Mouse (Mus musculus) fibroblast of lung, adult 2 months (primary cell): ENCODE results near the gene Zdhhc17.

Experiments
- DNase-seq: peaks from one replicate; pipeline ENCODE4 v3.0.0-alpha.2; 2011; ENCODE audit warnings: low read depth

Zdhhc17 gene

DNA sequence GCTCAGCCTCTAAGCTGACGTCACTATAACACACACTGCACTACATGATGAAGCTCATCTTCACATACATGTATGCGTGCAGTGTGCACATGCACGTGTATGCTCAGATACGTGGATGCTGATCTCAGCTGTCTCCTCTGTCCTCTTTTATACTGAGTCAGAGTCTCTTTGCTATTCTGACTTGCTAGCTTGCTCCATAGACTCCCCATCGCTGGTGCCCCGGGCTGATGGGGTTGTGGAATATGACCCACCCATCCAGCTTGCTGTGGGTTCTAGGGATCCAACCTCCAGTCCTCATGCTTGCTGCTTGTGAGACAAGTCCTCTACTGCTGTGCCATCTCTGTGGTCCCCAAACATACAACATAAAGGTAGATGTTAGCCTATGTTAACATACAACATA, 51.1 kb downstream of the Zdhhc17 start:
- DNase-seq = no peak

DNA sequence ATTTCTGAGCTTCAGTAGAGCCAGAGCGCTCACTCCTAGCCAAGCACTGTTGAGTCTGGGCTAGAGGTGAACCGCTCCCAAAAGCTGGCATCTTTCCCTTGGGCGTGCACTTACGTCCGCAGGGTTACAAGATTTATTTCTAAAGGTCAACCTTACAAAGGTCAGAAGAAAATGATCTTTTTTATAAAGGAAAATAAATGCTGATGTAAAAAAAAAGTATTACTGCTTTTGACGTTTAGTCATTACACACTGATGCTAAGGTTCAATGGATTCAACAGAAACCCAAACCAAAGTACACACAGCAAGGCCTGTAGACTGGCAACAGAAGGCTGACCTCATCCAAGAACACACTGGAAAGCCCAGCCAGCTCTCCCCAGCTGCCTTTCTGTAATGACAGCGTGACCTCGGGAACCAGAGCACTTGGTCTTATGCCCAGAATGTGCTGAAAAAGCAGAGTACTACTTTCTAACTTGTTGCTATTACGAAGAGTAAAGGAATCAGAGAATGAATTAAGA, 56.9 kb downstream of the Zdhhc17 start:
- peak; percentile 96 for DNase-seq

DNA sequence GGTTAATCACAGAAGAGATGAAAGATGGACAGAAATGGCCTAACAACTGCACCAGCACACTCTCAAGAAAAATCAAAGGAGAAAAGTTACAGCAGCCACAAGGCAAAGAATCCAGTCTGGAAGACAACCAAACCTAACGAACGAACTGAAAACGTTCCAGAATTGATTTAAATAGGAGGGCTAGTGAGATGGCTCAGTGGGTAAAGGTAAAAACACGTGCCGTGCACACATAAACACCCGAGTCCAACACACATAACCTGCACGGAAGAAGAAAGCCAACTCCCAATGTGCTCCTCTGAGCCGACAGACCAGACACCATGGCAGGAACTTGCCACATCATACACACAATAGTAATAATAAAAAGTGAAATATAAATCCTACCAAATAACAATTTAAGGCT, 57.7 kb downstream of the Zdhhc17 start:
- DNase-seq = no peak

DNA sequence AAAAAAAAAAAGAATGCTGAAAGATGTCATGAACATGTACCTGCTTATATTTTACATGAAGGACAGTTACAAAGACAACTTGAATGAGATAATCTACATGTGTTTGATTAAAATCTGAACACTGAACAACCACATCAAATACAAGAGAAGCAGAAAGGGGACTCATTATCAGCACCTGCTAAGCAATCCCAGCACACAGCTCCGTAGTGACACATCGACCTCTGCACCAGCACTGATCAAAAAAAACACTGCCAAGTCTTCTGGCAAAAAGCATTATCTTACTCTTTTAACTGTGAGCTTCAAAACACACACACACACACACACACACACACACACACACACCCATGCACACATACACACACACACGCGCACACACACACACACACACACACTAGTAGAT, 58.2 kb downstream of the Zdhhc17 start:
- no peak for DNase-seq

DNA sequence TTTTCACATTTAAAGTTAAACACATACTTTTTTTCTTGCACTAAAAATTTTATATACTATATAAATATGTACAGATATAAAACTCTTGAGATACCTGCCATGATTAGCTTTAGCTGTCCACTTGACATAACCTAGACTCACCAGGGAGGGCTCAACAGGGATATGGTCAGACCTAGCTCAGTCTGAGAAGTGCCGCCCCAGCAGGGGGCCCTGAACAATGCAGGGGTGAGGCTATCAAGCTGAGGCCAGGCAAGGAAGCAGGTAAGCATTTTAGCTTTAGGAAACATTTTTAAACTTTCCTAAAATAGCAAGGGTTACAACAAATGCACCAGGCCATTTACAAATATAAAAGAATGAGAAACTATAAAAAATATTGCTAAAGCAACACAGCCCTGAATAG, 58.8 kb downstream of the Zdhhc17 start:
- DNase-seq = no peak

DNA sequence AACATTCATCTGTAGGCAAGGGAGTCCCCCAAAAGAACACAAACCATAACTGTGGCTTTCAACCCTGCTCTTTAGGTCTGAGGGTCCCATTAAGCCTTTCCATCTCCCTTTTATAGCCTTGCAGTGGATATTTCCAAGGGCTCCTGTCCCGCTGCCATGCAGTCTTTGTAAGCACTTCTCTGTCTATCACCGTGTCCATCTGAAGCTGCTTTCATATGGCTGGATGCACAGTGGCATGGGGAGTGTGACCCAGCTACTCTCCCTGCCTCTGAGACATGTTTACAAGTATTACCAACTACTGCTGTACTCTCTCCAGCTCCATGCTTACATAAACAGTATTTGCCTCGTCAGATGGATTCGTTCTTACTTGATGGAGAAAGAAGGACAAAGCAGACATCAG, 62.4 kb downstream of the Zdhhc17 start:
- DNase-seq = no peak

DNA sequence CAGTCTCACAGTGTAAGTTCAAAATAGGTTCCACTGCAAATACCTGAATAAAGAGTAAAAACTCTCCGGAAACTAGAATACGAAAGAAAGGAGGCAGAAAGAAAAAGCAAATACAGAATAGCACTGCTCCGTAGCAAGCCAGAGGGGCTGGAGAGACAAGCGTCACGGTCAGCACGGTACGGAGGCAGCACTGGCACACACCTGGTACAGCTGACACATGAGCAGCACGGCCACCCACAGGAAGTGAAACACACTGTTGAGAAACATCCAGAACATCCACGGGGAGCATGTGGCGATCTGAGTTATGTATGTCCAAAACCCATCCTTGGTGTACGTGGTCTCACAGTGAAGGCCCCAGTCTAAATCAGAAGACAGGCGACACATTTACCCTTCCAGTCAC, 64.0 kb downstream of the Zdhhc17 start:
- DNase-seq = no peak

DNA sequence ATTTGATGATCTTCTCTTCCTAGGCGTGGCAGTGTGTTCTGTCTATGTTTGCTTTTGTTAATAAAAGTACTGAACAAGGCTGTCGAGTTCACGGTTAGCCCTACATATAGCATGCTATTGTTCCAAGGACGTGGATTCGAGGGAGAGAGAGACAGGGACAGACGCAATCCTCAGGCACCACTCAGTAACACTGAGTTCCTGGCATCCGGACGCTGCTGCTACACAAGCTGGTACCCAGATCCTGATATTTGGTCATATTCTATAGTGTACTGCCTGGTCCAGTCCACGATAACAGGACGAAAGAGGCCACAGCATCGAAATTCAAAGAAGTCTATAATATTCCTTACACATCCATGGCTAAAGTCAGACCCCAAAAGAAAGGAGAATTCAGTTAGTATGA, 65.8 kb downstream of the Zdhhc17 start:
- no peak for DNase-seq

DNA sequence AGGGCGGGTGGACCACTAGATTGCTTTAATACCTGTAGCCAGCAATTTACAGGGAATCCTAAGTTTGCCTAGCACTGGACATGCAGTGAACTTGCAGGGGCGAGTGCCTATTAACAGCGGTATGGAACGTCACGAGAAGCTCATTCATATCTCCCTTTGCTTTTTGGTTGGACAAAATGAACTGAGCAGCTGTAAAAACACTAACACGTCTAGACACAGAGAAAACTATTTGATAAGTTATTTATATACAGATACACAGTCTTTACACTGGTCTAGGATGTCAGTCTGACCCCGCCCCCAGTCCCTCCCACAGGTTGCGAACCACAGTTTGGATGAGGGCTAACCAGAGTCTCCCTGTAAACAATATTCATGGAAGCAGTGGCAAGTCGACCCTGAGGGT, 67.1 kb downstream of the Zdhhc17 start:
- DNase-seq = no peak

DNA sequence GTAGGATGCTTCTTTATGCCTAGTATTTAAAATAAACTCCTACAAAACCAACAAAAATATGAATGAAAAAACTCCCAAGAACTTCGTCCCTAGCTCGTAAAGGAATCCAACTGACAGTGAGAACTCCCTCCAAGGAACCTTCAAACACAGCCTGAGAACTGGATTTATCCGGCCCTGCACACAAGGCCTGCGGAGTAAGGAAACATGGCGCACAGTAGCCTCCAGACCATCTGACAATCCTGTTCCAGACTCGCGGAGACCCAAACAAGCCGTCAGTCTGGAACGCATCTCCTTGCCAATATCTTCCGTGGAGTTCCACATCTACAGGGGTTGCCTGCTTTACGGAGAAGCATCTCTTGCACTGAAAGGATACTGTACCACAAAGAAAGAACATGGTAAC, 68.0 kb downstream of the Zdhhc17 start:
- no peak for DNase-seq

DNA sequence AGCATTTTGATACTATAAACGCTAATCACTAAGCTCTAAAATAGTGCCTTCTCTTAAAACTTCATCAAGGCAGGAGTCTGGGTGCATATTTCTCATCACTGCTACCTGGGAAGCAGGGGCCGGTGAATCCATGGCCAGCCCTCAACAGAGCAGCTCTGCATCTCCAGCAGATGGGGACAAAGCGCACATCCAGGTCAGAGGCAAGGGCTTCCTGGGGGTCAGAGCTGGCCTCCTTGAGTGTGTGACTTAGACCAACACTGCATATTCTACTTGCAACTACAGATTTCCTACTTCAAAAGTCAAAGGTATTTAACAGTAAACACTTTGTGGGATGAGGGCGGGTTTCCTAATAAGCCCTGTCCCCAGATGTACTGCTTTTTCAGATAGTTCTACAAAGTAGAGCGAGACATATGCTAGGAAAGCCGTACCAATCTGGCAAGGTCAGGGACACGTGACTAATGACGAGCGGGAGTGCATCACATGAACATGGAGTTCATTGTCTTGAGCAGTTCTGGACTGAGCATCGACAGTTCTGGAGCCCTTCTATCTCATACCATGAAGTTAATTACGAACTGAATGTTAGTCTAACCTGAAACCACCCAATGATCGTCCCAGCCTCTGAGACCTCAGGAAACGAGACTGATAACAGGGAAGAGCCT, 69.1 kb downstream of the Zdhhc17 start:
- DNase-seq = no peak

DNA sequence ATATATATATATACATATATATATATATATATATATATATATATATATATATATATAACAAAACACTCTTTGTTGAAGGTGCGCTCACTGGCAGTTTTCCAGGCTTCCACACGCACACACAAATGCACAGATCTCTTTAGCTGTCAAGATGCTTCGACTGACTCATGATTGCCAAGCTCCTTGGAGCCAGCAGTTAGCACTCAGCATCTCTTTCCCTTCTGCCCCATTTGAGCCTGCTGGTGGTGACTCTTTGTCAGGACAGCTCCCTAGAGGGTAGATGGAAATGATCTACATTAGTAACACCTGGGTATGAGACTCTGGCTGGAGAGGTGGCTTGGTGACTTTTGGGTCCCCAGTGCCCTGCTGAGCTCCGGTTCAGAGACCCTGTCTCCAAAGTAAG, 70.2 kb downstream of the Zdhhc17 start:
- no peak for DNase-seq

DNA sequence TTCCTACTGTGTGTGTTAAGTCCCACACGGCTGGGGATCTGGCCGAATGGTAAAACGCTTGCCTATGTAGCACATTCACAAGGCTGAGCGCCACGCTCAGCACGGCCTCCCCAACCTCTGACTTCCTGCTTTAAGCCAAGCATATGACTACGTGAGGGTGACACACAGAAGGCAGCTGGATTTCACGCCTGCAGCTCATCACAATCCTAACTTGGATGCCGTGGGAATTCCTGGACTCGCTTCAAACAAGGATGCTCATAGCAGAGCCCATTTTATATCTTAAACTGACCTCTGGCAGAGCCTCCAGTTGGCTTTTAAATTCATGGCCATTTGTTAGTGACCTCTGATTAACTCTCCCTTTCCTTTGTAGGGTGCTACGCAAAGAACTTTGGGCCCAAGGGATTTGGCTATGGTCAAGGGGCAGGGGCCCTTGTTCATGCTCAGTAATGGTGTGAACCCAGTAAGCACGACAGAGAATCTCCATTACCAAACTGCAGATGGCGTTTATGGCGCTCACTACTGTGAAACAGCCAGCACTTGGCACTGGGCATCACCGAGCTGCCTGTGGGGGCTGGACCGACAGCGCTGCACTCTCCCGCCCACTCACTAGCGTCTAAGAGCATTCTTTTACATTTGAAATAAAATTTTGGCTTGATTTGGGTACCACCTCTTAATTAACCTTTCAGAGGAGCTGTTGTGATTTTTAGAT, 70.9 kb downstream of the Zdhhc17 start:
- no peak for DNase-seq

DNA sequence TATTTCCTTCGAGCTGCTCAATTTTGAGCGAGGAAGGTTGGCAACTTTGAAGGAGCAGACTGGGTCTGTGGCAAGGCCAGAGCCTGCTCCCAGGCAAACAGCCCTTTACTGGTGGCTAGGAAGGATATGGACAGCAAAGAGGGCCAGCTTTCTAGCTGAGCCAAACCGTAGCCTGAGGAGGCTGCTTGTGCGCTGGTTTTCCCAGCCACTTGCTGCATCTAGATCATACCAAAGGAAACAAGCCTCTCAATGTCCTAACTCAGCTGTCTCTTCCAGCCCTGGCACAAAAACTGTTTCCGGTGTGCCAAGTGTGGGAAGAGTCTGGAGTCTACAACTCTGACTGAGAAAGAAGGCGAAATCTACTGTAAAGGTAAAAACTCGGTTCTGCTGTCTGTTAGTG, 71.6 kb downstream of the Zdhhc17 start:
- DNase-seq = no peak

DNA sequence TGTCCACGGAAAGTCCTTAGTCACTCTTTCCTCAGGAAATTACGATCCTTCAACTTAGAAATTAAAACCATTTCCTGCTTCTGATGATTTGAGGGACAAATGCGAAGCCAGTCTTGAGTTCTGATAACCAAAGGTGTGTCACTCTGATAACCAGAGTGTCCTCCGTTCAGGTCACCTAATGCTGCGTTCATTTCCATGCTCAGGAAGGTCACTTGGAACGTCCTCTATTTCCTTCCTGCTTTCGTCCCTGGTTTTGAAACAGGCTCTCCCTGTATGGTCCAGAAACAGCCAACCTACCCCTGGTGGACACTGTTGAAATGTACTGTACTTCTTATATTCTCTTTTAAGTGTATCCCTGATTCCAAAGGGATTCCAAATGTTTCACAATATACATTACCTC, 74.3 kb downstream of the Zdhhc17 start:
- no peak for DNase-seq

DNA sequence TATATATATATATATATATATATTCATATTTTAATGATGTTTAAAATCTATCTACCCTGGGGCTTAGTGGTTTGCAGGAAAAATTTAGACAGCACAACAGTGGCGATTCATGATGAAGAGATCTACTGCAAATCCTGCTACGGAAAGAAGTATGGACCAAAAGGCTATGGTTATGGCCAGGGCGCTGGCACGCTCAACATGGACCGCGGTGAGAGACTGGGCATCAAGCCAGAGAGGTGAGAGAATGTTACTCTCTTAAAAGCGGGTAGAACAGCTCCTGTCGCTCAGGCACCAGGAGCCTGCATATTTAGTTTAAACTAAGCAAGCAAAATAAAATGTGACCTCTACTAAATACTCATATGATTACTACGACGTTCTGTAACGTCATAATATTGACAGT, 74.9 kb downstream of the Zdhhc17 start:
- DNase-seq = no peak

DNA sequence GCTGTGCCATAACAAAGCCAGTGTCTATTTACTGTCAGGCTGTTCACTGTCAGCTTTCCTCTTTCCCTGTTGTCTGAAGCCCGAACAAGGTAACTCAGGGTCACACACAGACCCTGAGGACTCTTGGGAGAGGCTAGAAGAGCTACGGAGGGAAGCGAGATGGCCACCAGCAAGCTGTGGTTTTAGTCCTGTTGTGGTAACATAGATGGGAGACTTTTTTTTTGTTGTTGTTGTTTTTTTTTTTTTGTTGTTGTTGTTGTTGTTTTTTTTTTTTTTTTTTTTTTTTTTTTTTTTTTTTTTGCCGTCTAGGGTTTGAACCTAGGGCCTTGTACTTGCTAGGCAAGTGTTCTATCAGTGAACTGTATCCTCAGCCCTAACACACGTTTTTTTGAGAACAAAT, 76.4 kb downstream of the Zdhhc17 start:
- no peak for DNase-seq

DNA sequence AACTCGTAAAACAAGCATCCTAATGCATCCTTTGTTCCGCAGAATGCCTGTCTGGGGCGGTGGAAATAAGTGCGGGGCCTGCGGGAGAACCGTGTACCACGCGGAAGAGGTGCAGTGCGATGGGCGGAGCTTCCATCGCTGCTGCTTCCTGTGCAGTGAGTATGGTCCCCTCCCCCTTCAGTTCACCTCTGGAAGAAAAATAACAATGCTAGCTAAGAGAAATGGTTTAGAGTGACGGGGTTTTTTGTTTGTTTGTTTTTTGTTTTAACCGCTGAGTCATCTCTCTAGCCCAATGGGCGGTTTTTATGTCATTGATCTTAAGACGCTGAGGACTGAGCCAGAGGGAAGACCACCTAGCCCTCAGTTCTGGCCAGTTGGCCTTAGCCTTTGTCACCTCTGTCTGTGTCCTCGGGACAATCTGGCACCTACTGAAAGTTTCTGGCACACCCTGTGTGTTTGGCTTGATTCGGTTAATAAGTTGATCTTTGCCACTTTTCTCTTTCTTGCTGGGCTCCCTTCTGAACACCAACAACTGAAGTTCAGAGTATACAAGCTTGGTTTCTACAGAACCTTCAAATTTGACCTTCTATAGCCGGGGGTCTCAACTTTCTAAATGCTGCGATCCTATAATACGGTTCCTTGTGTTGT, 77.9 kb downstream of the Zdhhc17 start:
- DNase-seq = no peak

DNA sequence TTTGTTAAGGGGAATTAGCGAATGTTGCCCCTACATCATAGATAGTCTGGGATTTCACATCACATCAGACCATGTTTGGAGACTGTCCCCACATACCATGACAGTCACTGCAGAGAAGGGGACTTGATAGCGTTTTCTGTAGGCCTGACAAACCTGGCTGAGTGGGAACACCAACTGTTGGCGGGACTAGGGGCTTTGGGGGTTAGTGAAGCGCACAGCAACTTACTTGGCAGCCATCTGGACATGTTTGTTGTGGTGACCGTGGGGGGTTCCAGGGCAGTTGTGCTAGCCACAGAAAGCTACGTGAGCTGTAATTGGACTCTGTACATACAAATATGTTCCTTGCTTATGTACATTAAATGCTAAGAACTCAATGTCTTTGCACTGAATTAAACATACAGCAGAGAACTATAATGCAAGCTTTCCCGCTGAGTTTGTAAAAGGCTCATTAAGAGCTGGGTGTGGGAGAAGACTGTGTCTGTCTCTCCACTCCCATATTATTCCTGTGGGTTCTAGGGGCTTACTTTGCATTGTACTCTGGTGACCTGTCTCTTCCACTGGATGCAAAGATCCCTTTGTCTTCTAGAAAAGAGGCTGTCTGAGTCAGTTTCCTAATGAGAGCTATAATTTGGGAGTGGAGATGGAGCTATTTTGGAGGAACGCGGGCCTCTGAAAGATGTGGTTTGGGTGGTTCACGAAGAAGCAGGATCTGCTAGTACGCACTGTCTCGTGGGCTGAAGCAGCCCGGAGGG, 78.6 kb downstream of the Zdhhc17 start:
- DNase-seq = no peak

DNA sequence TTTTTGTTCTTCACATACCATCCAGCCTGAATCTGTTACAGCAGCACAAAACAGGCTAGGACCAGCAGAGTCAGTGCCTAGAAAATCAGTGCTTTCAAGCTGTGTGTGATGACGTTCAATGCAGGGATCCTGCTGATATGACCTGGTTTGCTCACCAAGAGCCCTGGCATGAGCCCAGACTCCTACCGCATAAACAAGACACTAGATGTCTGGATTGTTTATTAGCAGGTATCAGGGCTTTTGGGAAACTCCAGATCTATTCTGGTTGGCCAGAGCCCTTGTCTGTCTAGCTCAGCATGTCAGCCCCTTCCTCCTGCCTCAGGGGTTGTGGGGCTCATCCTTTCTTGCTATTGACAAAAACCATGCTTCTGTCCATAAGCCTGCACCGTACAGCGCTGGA, 80.2 kb downstream of the Zdhhc17 start:
- no peak for DNase-seq

DNA sequence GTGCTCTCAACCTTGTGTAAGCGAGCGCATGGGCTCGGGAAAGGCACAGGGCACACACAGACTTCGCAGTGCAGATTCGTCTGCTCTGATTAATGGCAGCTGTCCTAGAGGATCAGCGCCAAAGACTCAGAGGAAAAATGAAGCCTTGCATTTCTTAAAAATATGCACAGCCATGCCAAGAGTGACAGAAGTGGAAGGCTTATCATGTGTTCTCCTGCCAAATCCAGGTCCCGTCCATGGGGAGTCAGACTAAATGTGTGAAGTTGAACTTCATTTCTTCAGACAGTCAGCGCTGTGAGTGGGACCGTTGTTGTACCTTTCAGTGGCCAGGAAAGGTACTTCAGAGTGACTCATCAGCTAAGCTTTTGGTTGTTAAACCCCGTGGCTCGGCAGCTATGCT, 82.4 kb downstream of the Zdhhc17 start:
- DNase-seq = no peak

DNA sequence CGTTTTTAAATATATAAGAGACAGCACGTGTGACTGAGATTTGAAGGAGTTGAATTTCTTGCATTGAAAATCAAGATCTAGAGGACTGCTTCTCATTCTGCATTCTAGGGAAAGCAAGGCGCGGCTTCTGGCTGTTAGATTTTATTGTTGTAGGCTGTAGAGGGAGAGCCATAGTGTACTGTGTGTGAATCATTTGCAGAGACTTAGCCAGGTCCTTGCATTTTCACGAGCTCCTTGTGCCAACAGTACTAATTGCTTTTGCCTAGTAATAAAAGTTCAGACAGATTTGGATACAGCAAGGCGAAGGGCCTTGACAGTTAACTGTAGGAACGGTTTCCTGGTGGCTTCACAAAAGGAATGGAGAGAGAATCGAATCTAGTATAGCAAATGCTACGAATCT, 87.3 kb downstream of the Zdhhc17 start:
- DNase-seq = no peak

DNA sequence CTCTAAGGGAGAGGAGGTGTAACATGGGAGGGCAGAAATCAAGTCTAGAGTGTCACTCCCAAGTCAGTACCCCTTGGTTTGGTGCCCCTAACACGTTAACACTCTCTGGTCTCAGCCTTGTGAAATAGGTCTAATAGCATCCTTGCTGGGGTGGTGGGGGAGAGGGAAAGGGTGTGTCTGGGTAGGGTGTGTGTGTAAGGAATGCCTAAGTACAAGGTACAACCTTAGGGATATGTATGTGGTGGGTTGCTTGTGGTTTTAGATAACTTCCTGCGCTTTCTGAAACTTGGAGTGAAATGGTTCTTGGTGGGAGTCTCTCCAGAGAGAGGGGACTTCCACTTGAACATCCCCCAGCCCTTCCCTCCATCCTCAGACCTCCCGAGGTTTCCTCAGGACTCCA, 88.0 kb downstream of the Zdhhc17 start:
- no peak for DNase-seq
